Mouse (Mus musculus) intestine, postnatal 0 days (tissue): ENCODE measurements around the gene Gcg. TPM values are rescaled to one million over a fixed set of nuclear protein-coding genes. Genes with fewer than 3 reads are reported as not detected.

Source experiments
- ATAC-seq: fragments of 200-750 bp; cut with Nextera tagmentation; 2 replicates; pipeline ENCODE4 v1.8.0; 2017; ENCODE audit warnings: mild to moderate bottlenecking, moderate TSS enrichment, moderate library complexity
- H3K27ac ChIP-seq: fragments of 300-500 bp; sonication (generic); 2 replicates; pipeline ENCODE4 v1.5.1; 2014; ENCODE audit warnings: mild to moderate bottlenecking, low read depth, low read length, moderate library complexity
- H3K27me3 ChIP-seq: fragments of 300-500 bp; sonication (generic); replicated peaks from 2 replicates; pipeline ENCODE4 v1.6.1; 2014; ENCODE audit warnings: low read length, mixed read lengths; ENCODE audit not compliant: control insufficient read depth, insufficient read depth
- H3K36me3 ChIP-seq: fragments of 300-500 bp; sonication (generic); 2 replicates; pipeline ENCODE4 v1.6.1; 2014; ENCODE audit warnings: mild to moderate bottlenecking, moderate library complexity; ENCODE audit not compliant: control insufficient read depth, insufficient read depth
- H3K4me1 ChIP-seq: fragments of 300-500 bp; sonication (generic); replicated peaks from 2 replicates; pipeline ENCODE4 v1.6.1; 2014; ENCODE audit warnings: antibody characterized with exemption, low read length, mixed read lengths; ENCODE audit not compliant: control insufficient read depth, insufficient read depth
- H3K4me2 ChIP-seq: fragments of 300-500 bp; sonication (generic); replicated peaks from 2 replicates; pipeline ENCODE4 v1.6.1; 2014; ENCODE audit warnings: low read depth, mild to moderate bottlenecking, moderate library complexity
- H3K4me3 ChIP-seq: fragments of 300-500 bp; sonication (generic); 2 replicates; pipeline ENCODE4 v1.5.1; 2014; ENCODE audit warnings: low read depth, low read length
- H3K9ac ChIP-seq: fragments of 300-500 bp; sonication (generic); 2 replicates; pipeline ENCODE4 v1.6.1; 2014; ENCODE audit warnings: mild to moderate bottlenecking, low read depth, low read length
- H3K9me3 ChIP-seq: fragments of 300-500 bp; sonication (generic); 2 replicates; pipeline ENCODE4 v1.6.1; 2016; ENCODE audit warnings: mixed run types; ENCODE audit not compliant: control insufficient read depth
- CTCF ChIP-seq: sonication (generic); IDR thresholded peaks from 2 replicates; pipeline ENCODE4 v1.5.1; 2016; ENCODE audit warnings: low read depth, mild to moderate bottlenecking, control low read depth, antibody characterized with exemption, moderate library complexity
- WGBS: fragments of 180-500 bp; shearing (Covaris S2); extraction: QIAGEN DNeasy Blood & Tissue Kit; methylation state at CpG from one replicate; pipeline ENCODE4 v1.1.7; 2014; 5-methylcytosine and 5-hydroxymethylcytosine counted together
- polyA plus RNA-seq: library from polyadenylated mRNA; unstranded; fragments of >200 nt; fragmentation: Nextera tagmentation; extraction: Ambion mirVana; gene quantifications from 2 replicates; pipeline ENCODE4 v1.2.1, GENCODE M21; 2015

Gene Gcg
- polyA plus RNA-seq, 1 experiment from 2014 or later, result 48.5 TPM

GRCm38 (mm10) chr2:62497333-62498002, 14.0 kb upstream of the Gcg start:
- TF ChIP-seq CTCF, result no peak
- Histone ChIP-seq H3K36me3 (no peaks in the 10 kb centered on the region), H3K9ac (no peak overlapping the region), H3K9me3 (no peaks in the 10 kb centered on the region), H3K4me2 (no peak overlapping the region), H3K27me3 (no peaks in the 10 kb centered on the region), H3K4me3 (no peak overlapping the region), H3K27ac (no peak overlapping the region), H3K4me1 (no peaks in the 10 kb centered on the region)
- 81% methylated on average over 5 of the region's 5 CpGs for WGBS
- ATAC-seq, result no peak

GRCm38 (mm10) chr2:62495407-62495806, 12.0 kb upstream of the Gcg start:
- no peak for TF ChIP-seq CTCF
- no peak overlapping the region for H3K9ac ChIP-seq
- H3K4me2 ChIP-seq, result no peak overlapping the region
- no peaks in the 10 kb centered on the region for H3K4me1 ChIP-seq
- H3K36me3 ChIP-seq, result no peaks in the 10 kb centered on the region
- WGBS, result 68% methylated on average over 4 of the region's 4 CpGs
- ATAC-seq, result no peak
- no peaks in the 10 kb centered on the region for H3K9me3 ChIP-seq
- H3K27me3 ChIP-seq, result no peaks in the 10 kb centered on the region
- no peak overlapping the region for H3K27ac ChIP-seq
- no peak overlapping the region for H3K4me3 ChIP-seq

- 88% methylated on average over 6 of the region's 6 CpGs for WGBS
- Histone ChIP-seq H3K4me3 (no peak overlapping the region), H3K27me3 (no peaks in the 10 kb centered on the region), H3K27ac (no peak overlapping the region), H3K4me2 (no peak overlapping the region), H3K9me3 (no peaks in the 10 kb centered on the region), H3K4me1 (no peaks in the 10 kb centered on the region), H3K36me3 (no peaks in the 10 kb centered on the region), H3K9ac (no peak overlapping the region)
- no peak for TF ChIP-seq CTCF
- no peak for ATAC-seq
These were observed 6.4 kb upstream of the Gcg start for GRCm38 (mm10) chr2:62489832-62490231.

GRCm38 (mm10) chr2:62484906-62485305, 1.5 kb upstream of the Gcg start:
- no peaks in the 10 kb centered on the region for H3K27me3 ChIP-seq
- TF ChIP-seq CTCF, result peak; percentile 57
- no peaks in the 10 kb centered on the region for H3K9me3 ChIP-seq
- no peak overlapping the region for H3K4me2 ChIP-seq
- WGBS, result 81% methylated on average over 3 of the region's 3 CpGs
- H3K36me3 ChIP-seq, result no peaks in the 10 kb centered on the region
- no peaks in the 10 kb centered on the region for H3K4me1 ChIP-seq
- H3K27ac ChIP-seq, result no peak overlapping the region
- ATAC-seq, result no peak
- no peak overlapping the region for H3K9ac ChIP-seq
- no peak overlapping the region for H3K4me3 ChIP-seq

- TF ChIP-seq CTCF, result no peak
- no peak overlapping the region for H3K9ac ChIP-seq
- 68% methylated on average over 9 of the region's 9 CpGs for WGBS
- no peaks in the 10 kb centered on the region for H3K9me3 ChIP-seq
- H3K27ac ChIP-seq, result no peak overlapping the region
- no peaks in the 10 kb centered on the region for H3K36me3 ChIP-seq
- ATAC-seq, result no peak
- no peaks in the 10 kb centered on the region for H3K27me3 ChIP-seq
- no peak overlapping the region for H3K4me3 ChIP-seq
- H3K4me1 ChIP-seq, result no peaks in the 10 kb centered on the region
- no peak overlapping the region for H3K4me2 ChIP-seq
These were observed 2.9 kb downstream of the Gcg start for GRCm38 (mm10) chr2:62480285-62481198.

GRCm38 (mm10) chr2:62469551-62469950, 13.9 kb downstream of the Gcg start:
- 90% methylated on average over 9 of the region's 9 CpGs for WGBS
- Histone ChIP-seq H3K9ac (no peak overlapping the region), H3K4me3 (no peak overlapping the region), H3K9me3 (no peaks in the 10 kb centered on the region), H3K4me1 (no peaks in the 10 kb centered on the region), H3K4me2 (no peak overlapping the region), H3K27ac (no peak overlapping the region), H3K36me3 (no peaks in the 10 kb centered on the region), H3K27me3 (no peaks in the 10 kb centered on the region)
- no peak for ATAC-seq
- no peak for TF ChIP-seq CTCF
